Mouse (Mus musculus): Measurements from ENCODE around the gene Pcnx4. TPM values are rescaled to one million over a fixed set of nuclear protein-coding genes. Genes with fewer than 3 reads are reported as not detected.
A peak's percentile ranks its signal among the peaks of the same experiment; 100 is the strongest.

Gene Pcnx4
- 4.2 and 5.0 TPM in 2 replicates for polyA plus RNA-seq (2012; ENCODE audit: insufficient read depth, insufficient read length, missing spikeins)

- Histone ChIP-seq H3K4me3 (ENCODE audit: insufficient read depth, low read length) (peak within 1 kb of the TSS; percentile 82), H3K4me1 (ENCODE audit: control insufficient read depth, insufficient read depth, low read length) (peaks cover 3% of the 10 kb centered on the region; the same call in 1 of the 2 replicates), H3K27ac (ENCODE audit: insufficient read depth, low read depth, low read length) (peak within 1 kb of the TSS; percentile 28; the same call in 1 of the 2 replicates)
- TF ChIP-seq CTCF (IDR thresholded peaks at IDR 0.05; ENCODE audit: low read depth, low read length) (no peak), POLR2A (IDR thresholded peaks at IDR 0.05; ENCODE audit: borderline replicate concordance, low read depth, low read length) (no peak)
Measured at GRCm38 (mm10) chr12:72536021-72536597, at the start of gene Pcnx4. Pcnx4 (plus strand) TSS chr12:72536383.

DNA sequence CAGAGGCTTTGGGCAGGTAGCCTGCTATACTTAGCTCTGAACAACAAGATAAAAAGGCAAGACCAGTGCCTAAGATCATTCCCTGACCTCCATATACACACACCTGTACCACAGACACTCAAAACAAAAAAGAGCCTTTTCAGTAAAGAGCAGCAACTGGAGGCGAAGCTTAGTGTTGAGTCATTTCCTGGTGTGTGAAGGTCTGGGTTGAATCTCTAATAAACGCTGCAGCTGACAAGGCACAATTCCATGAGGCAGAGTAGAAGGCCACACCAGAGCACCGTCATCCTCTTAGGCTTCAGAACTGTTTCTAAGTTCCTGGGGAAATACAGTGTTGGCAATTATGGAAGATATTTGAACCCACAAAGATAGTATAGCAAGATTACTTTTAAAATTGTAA lies 48.7 kb upstream of the Pcnx4 start:
- Histone ChIP-seq H3K27ac (ENCODE audit: insufficient read depth, low read depth, low read length) (peak overlapping the region; percentile 70), H3K4me1 (ENCODE audit: control insufficient read depth, insufficient read depth, low read length) (peaks cover 35% of the 10 kb centered on the region), H3K4me3 (ENCODE audit: insufficient read depth, low read length) (no peak overlapping the region)
- TF ChIP-seq CTCF (IDR thresholded peaks at IDR 0.05; ENCODE audit: low read depth, low read length), result no peak
- TF ChIP-seq POLR2A (IDR thresholded peaks at IDR 0.05; ENCODE audit: borderline replicate concordance, low read depth, low read length), result no peak

DNA sequence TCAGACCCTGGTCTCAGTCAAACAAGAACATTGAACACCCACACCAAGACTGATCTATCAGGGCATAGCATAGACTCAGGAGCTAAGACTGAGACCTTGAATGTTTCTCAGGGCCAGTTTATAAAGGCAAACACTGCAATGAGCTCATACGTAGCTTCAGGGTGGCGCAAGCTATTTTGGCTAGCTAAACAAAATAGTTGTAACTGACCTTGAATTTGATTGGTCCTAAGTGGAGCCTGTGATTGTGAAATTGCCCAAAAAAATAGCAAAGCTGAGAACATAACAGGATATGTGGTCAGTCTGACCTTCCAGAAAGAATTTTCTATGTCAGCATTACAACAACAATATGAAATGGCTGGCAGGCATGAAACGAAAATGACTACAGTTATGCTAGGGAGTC lies 46.2 kb upstream of the Pcnx4 start:
- TF ChIP-seq CTCF (IDR thresholded peaks at IDR 0.05; ENCODE audit: low read depth, low read length) (no peak), POLR2A (IDR thresholded peaks at IDR 0.05; ENCODE audit: borderline replicate concordance, low read depth, low read length) (no peak)
- H3K4me1 ChIP-seq (ENCODE audit: control insufficient read depth, insufficient read depth, low read length), result peaks cover 37% of the 10 kb centered on the region

GRCm38 (mm10) chr12:72491063-72491719 lies 45.0 kb upstream of the Pcnx4 start:
- peak overlapping the region; percentile 96 for H3K27ac ChIP-seq (ENCODE audit: insufficient read depth, low read depth, low read length)

More for the DNA sequence above, 46.2 kb upstream of the Pcnx4 start:
- Histone ChIP-seq H3K27ac (ENCODE audit: insufficient read depth, low read depth, low read length) (peak overlapping the region; percentile 96), H3K4me3 (ENCODE audit: insufficient read depth, low read length) (no peak overlapping the region)

DNA sequence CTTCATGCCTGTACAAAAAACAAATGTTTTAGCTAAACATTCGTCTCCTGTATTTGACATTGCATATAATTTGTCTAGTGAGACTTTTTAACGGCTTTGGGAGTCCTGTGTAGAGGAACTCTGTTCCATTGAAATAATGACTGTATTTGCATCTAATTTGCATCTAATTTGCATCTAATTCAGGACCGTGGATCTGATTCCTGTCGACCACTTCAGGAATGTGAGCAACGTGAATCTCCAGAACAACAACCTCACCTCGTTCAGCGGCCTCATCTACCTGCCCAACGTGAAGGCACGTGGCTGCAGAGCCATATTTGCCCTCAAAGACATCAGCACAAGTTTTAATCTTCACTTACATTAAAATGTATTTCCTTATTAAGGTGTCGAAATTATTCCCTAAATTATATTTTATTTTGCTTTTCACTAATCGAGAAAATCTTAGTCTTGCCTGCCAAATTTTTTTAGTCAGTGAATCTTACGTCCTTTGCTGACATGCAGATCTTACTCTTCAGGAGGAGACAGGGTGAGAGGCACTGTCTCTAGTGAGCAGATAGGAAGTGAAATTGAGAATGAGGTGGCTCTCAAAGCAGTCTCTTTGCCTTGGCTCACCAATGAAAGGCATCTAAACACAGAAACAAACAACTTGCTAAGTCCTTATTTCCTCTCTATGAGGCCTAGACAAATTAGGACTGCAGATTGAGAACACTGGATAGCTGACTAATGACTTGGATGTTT lies 39.1 kb upstream of the Pcnx4 start:
- H3K27ac ChIP-seq (ENCODE audit: insufficient read depth, low read depth, low read length), result no peak overlapping the region
- no peak for TF ChIP-seq CTCF (IDR thresholded peaks at IDR 0.05; ENCODE audit: low read depth, low read length)
- no peak for TF ChIP-seq POLR2A (IDR thresholded peaks at IDR 0.05; ENCODE audit: borderline replicate concordance, low read depth, low read length)
- no peak overlapping the region for H3K4me3 ChIP-seq (ENCODE audit: insufficient read depth, low read length)
- H3K4me1 ChIP-seq (ENCODE audit: control insufficient read depth, insufficient read depth, low read length), result 0 out of 2 replicates have a peak, but pooled peaks cover 7% of the 10 kb centered on the region

More at GRCm38 (mm10) chr12:72491063-72491719, 45.0 kb upstream of the Pcnx4 start:
- Histone ChIP-seq H3K4me3 (ENCODE audit: insufficient read depth, low read length) (no peak overlapping the region), H3K4me1 (ENCODE audit: control insufficient read depth, insufficient read depth, low read length) (peaks cover 39% of the 10 kb centered on the region)
- no peak for TF ChIP-seq CTCF (IDR thresholded peaks at IDR 0.05; ENCODE audit: low read depth, low read length)

DNA sequence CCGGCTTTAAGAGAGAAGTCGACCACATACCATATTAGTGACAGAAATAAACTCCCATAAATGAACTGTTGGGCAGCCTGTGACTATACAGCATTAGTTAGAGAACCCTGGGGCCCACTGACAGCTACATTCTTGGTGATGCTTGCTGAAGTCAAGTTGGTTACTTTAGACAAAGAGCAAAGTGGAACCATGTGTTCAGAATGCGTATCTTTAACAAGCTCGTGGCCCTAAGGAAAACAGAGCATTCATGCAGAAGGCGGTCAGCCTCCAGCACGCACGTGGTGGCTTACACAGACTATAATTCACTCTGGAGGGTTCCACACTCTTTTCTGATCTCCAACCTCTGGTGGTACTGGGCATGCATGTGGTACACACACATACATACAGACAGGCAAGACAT lies 26.6 kb upstream of the Pcnx4 start:
- Histone ChIP-seq H3K4me3 (ENCODE audit: insufficient read depth, low read length) (no peak overlapping the region), H3K4me1 (ENCODE audit: control insufficient read depth, insufficient read depth, low read length) (peaks cover 6% of the 10 kb centered on the region), H3K27ac (ENCODE audit: insufficient read depth, low read depth, low read length) (no peak overlapping the region)
- TF ChIP-seq CTCF (IDR thresholded peaks at IDR 0.05; ENCODE audit: low read depth, low read length) (no peak), POLR2A (IDR thresholded peaks at IDR 0.05; ENCODE audit: borderline replicate concordance, low read depth, low read length) (no peak)

DNA sequence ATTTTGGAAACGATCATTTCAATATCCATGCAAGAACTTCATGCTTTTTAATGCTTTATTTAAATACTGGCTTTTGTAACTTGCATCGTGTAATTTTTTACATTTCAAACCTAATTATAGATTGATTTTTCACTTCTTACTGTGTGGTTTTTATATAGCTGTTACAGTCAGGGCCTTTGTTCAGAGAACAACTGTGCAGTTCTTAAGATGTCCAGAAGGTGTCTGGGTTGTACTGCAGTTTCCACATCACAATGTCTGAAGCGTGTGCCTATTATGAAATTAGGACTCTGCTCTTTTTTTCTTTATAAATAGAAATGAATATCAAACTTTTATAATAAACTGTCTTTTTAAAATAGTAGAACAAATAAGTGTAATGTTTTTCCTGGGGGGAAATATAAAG lies 20.7 kb upstream of the Pcnx4 start:
- H3K27ac ChIP-seq (ENCODE audit: insufficient read depth, low read depth, low read length), result no peak overlapping the region
- H3K4me3 ChIP-seq (ENCODE audit: insufficient read depth, low read length), result no peak overlapping the region
- TF ChIP-seq POLR2A (IDR thresholded peaks at IDR 0.05; ENCODE audit: borderline replicate concordance, low read depth, low read length), result no peak
- no peak for TF ChIP-seq CTCF (IDR thresholded peaks at IDR 0.05; ENCODE audit: low read depth, low read length)
- H3K4me1 ChIP-seq (ENCODE audit: control insufficient read depth, insufficient read depth, low read length), result peaks cover 4% of the 10 kb centered on the region

GRCm38 (mm10) chr12:72518114-72518728 lies 18.0 kb upstream of the Pcnx4 start:
- Histone ChIP-seq H3K4me3 (ENCODE audit: insufficient read depth, low read length) (no peak overlapping the region), H3K27ac (ENCODE audit: insufficient read depth, low read depth, low read length) (no peak overlapping the region), H3K4me1 (ENCODE audit: control insufficient read depth, insufficient read depth, low read length) (peaks cover 4% of the 10 kb centered on the region)
- no peak for TF ChIP-seq CTCF (IDR thresholded peaks at IDR 0.05; ENCODE audit: low read depth, low read length)

- H3K4me1 ChIP-seq (ENCODE audit: control insufficient read depth, insufficient read depth, low read length), result peaks cover 4% of the 10 kb centered on the region
- H3K27ac ChIP-seq (ENCODE audit: insufficient read depth, low read depth, low read length), result no peak overlapping the region
- H3K4me3 ChIP-seq (ENCODE audit: insufficient read depth, low read length), result no peak overlapping the region
- TF ChIP-seq POLR2A (IDR thresholded peaks at IDR 0.05; ENCODE audit: borderline replicate concordance, low read depth, low read length), result no peak
- no peak for TF ChIP-seq CTCF (IDR thresholded peaks at IDR 0.05; ENCODE audit: low read depth, low read length)
Measured at GRCm38 (mm10) chr12:72519352-72519751, 16.8 kb upstream of the Pcnx4 start.
